Mouse (Mus musculus) kidney, adult 9 months (tissue): ENCODE results near the gene Prdm1.

Source experiments
- DNase-seq: peaks from one replicate; pipeline ENCODE4 v3.0.0; 2022

Prdm1 gene

GRCm38 (mm10) chr10:44528291-44529082 is at the start of gene Prdm1:
Gene Prdm1, minus strand, starts transcription at chr10:44528501.
- DNase-seq: peak; percentile 16

- DNase-seq: no peak
Measured at GRCm38 (mm10) chr10:44565971-44566370, 37.7 kb upstream of the Prdm1 start.

- no peak for DNase-seq
Measured at GRCm38 (mm10) chr10:44565109-44565508, 36.8 kb upstream of the Prdm1 start.

- DNase-seq: no peak
Measured at GRCm38 (mm10) chr10:44556845-44557244, 28.5 kb upstream of the Prdm1 start.

GRCm38 (mm10) chr10:44555317-44555716 is 27.0 kb upstream of the Prdm1 start:
- no peak for DNase-seq

- DNase-seq: no peak
Measured at GRCm38 (mm10) chr10:44553648-44554047, 25.3 kb upstream of the Prdm1 start.

GRCm38 (mm10) chr10:44539033-44539578 is 10.8 kb upstream of the Prdm1 start:
- no peak for DNase-seq

- DNase-seq: no peak
Measured at GRCm38 (mm10) chr10:44538137-44538536, 9.8 kb upstream of the Prdm1 start.

- no peak for DNase-seq
Measured at GRCm38 (mm10) chr10:44530067-44530360, 1.7 kb upstream of the Prdm1 start.

- DNase-seq: peak; percentile 87
Measured at GRCm38 (mm10) chr10:44529218-44530066, 1.1 kb upstream of the Prdm1 start.

GRCm38 (mm10) chr10:44527651-44528050 is 650 bp downstream of the Prdm1 start:
- no peak for DNase-seq

GRCm38 (mm10) chr10:44526751-44527591 is 1.3 kb downstream of the Prdm1 start:
- DNase-seq: peak; percentile 47

- DNase-seq: peak; percentile 29
Measured at GRCm38 (mm10) chr10:44520189-44520588, 8.1 kb downstream of the Prdm1 start.

GRCm38 (mm10) chr10:44518631-44519030 is 9.7 kb downstream of the Prdm1 start:
- no peak for DNase-seq

GRCm38 (mm10) chr10:44513108-44513507 is 15.2 kb downstream of the Prdm1 start:
- DNase-seq: no peak

- no peak for DNase-seq
Measured at GRCm38 (mm10) chr10:44511029-44511428, 17.3 kb downstream of the Prdm1 start.

- no peak for DNase-seq
Measured at GRCm38 (mm10) chr10:44508649-44509048, 19.7 kb downstream of the Prdm1 start.

GRCm38 (mm10) chr10:44507984-44508383 is 20.3 kb downstream of the Prdm1 start:
- DNase-seq: no peak

- DNase-seq: peak; percentile 29
Measured at GRCm38 (mm10) chr10:44502891-44503290, 25.4 kb downstream of the Prdm1 start.

- no peak for DNase-seq
Measured at GRCm38 (mm10) chr10:44499897-44500519, 28.3 kb downstream of the Prdm1 start.

- DNase-seq: no peak
Measured at GRCm38 (mm10) chr10:44493818-44494492, 34.3 kb downstream of the Prdm1 start.
